Mouse (Mus musculus) forebrain, embryonic 15.5 days (tissue): ENCODE measurements around the gene Ism2. TPM values are rescaled to one million over a fixed set of nuclear protein-coding genes. Genes with fewer than 3 reads are reported as not detected.
A peak's percentile ranks its signal among the peaks of the same experiment; 100 is the strongest.

Experiments
- ATAC-seq: fragments of 200-750 bp; cut with Nextera tagmentation; replicated peaks from 2 replicates; pipeline ENCODE4 v1.8.0; 2017; ENCODE audit warnings: mild to moderate bottlenecking, moderate TSS enrichment, moderate library complexity
- H3K27ac ChIP-seq: fragments of 300-500 bp; sonication (generic); replicated peaks from 2 replicates; pipeline ENCODE4 v1.5.1; 2015; ENCODE audit warnings: mild to moderate bottlenecking, inconsistent platforms
- H3K27me3 ChIP-seq: fragments of 300-500 bp; sonication (generic); 2 replicates; pipeline ENCODE4 v1.6.1; 2015; ENCODE audit warnings: inconsistent platforms
- H3K36me3 ChIP-seq: fragments of 300-500 bp; sonication (generic); 2 replicates; pipeline ENCODE4 v1.6.1; 2015; ENCODE audit warnings: mild to moderate bottlenecking, inconsistent platforms
- H3K4me1 ChIP-seq: fragments of 300-500 bp; sonication (generic); 2 replicates; pipeline ENCODE4 v1.6.1; 2015; ENCODE audit warnings: inconsistent platforms
- H3K4me2 ChIP-seq: fragments of 300-500 bp; sonication (generic); replicated peaks from 2 replicates; pipeline ENCODE4 v1.6.1; 2015; ENCODE audit warnings: mild to moderate bottlenecking, inconsistent platforms
- H3K4me3 ChIP-seq: fragments of 300-500 bp; sonication (generic); 2 replicates; pipeline ENCODE4 v1.5.1; 2015; ENCODE audit warnings: mild to moderate bottlenecking, inconsistent platforms
- H3K9ac ChIP-seq: fragments of 300-500 bp; sonication (generic); replicated peaks from 2 replicates; pipeline ENCODE4 v1.6.1; 2015; ENCODE audit warnings: mild to moderate bottlenecking, inconsistent platforms
- H3K9me3 ChIP-seq: fragments of 300-500 bp; sonication (generic); 2 replicates; pipeline ENCODE4 v1.6.1; 2016; ENCODE audit warnings: inconsistent platforms
- WGBS: fragments of 180-500 bp; shearing (Covaris S2); methylation state at CpG from one replicate; pipeline ENCODE4 v1.1.7; 2015; ENCODE audit warnings: mixed read lengths; 5-methylcytosine and 5-hydroxymethylcytosine counted together
- polyA plus RNA-seq: library from polyadenylated mRNA; unstranded; fragments of >200 nt; fragmentation: Nextera tagmentation; extraction: Ambion mirVana; gene quantifications from 2 replicates; pipeline ENCODE4 v1.2.1, GENCODE M21; 2015

Ism2 gene
- polyA plus RNA-seq: 0.49 and 1.4 TPM in 2 replicates

GRCm38 (mm10) chr12:87299657-87300440, at the start of gene Ism2:
Gene Ism2 (minus strand): TSS chr12:87299705.
- Histone ChIP-seq H3K4me2 (peak within 1 kb of the TSS; percentile 96), H3K36me3 (no peaks in the 10 kb centered on the region), H3K27ac (no peak within 1 kb of the TSS), H3K9ac (peak within 1 kb of the TSS; percentile 62), H3K9me3 (no peaks in the 10 kb centered on the region), H3K27me3 (peaks cover 23% of the 10 kb centered on the region), H3K4me1 (peaks cover 15% of the 10 kb centered on the region), H3K4me3 (peak within 1 kb of the TSS; percentile 74)
- ATAC-seq: peak; percentile 72
- WGBS: under 1% methylated on average over 85 of the region's 86 CpGs

DNA sequence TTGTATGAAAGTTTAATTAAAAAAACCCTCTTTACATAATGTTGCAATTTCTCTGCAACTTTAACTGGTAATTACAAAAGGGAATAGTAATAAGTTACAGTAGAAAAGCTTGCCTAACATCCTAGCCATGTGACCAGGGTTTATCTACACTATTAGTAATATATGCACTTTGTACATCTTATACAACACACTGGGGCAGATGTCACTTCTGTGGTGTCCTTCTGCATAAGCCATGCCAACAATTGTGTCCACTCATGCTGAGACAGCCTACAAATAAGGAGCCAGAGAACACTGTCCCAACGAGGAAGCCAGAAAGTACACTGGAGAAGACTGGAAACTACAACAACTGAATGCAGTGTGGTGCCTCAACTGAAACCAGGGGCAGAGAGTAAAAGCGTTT, 48.5 kb upstream of the Ism2 start:
- Histone ChIP-seq H3K27me3 (no peaks in the 10 kb centered on the region), H3K9me3 (no peaks in the 10 kb centered on the region), H3K4me3 (no peak overlapping the region), H3K27ac (no peak overlapping the region), H3K4me2 (no peak overlapping the region), H3K9ac (no peak overlapping the region), H3K36me3 (peaks cover 9% of the 10 kb centered on the region; the same call in 1 of the 2 replicates), H3K4me1 (no peaks in the 10 kb centered on the region)
- WGBS: 85% methylated on average over 2 of the region's 2 CpGs
- no peak for ATAC-seq

- no peaks in the 10 kb centered on the region for H3K4me1 ChIP-seq
- 91% methylated on average over 2 of the region's 2 CpGs for WGBS
- no peak overlapping the region for H3K27ac ChIP-seq
- H3K9ac ChIP-seq: no peak overlapping the region
- no peaks in the 10 kb centered on the region for H3K9me3 ChIP-seq
- peaks cover 9% of the 10 kb centered on the region; the same call in 1 of the 2 replicates for H3K36me3 ChIP-seq
- H3K4me3 ChIP-seq: no peak overlapping the region
- ATAC-seq: no peak
- H3K4me2 ChIP-seq: no peak overlapping the region
- H3K27me3 ChIP-seq: no peaks in the 10 kb centered on the region
Observed at GRCm38 (mm10) chr12:87347511-87347910, 48.0 kb upstream of the Ism2 start.

DNA sequence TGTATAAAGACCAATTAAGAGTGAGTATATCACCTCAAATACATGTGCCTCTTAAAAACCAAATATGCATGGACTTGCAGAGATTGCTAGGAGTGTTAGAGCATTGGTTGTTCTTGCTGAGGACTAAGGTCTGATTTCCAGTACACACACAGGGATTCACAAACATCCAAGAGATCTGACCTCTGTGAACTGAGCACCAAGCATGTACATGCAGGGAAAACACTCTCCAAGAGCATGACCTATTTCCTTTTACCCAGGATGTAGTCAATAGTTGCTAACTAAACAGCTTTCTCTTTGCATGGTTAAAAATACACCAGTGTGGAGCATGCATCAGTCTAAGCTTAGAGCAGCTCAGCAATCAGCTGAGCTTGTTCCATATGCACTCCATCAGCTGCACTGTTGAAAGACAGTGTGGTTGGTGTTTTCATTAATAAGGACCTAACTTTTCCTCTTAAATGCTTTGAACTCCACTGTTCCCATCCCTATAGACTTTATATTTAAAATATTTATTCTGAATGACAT, 43.6 kb upstream of the Ism2 start:
- Histone ChIP-seq H3K9me3 (no peaks in the 10 kb centered on the region), H3K27ac (no peak overlapping the region), H3K36me3 (peaks cover 11% of the 10 kb centered on the region; the same call in 1 of the 2 replicates), H3K9ac (no peak overlapping the region), H3K4me1 (no peaks in the 10 kb centered on the region), H3K4me2 (no peak overlapping the region), H3K27me3 (no peaks in the 10 kb centered on the region), H3K4me3 (no peak overlapping the region)
- no peak for ATAC-seq

DNA sequence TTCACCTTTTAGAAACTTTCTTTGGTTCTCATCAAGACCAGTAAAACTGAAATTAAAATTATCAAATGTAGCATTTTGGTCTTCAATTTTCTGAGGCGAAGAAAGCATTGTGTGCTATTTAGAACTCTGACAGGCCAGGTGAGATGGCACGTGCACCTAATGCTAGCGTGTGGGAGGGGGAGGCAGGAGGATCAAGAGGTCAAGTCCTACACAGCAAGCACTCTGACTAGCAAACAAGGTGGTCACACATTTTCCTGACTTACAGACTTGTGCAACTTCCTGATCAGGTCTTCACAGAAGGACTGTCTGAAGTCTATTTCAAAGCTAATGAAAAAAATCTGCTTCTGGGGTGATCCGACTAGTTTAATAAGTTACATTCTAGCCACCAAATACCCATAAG, 38.6 kb upstream of the Ism2 start:
- Histone ChIP-seq H3K27me3 (no peaks in the 10 kb centered on the region), H3K4me3 (no peak overlapping the region), H3K4me2 (no peak overlapping the region), H3K9ac (no peak overlapping the region), H3K27ac (no peak overlapping the region), H3K4me1 (no peaks in the 10 kb centered on the region), H3K36me3 (peaks cover 5% of the 10 kb centered on the region; the same call in 1 of the 2 replicates), H3K9me3 (no peaks in the 10 kb centered on the region)
- 89% methylated on average over 4 of the region's 4 CpGs for WGBS
- ATAC-seq: no peak

GRCm38 (mm10) chr12:87334886-87335285, 35.4 kb upstream of the Ism2 start:
- 28% methylated on average over 2 of the region's 2 CpGs for WGBS
- Histone ChIP-seq H3K9me3 (no peaks in the 10 kb centered on the region), H3K27ac (no peak overlapping the region), H3K9ac (no peak overlapping the region), H3K4me3 (no peak overlapping the region), H3K4me2 (no peak overlapping the region), H3K4me1 (peaks cover 11% of the 10 kb centered on the region), H3K36me3 (no peaks in the 10 kb centered on the region), H3K27me3 (no peaks in the 10 kb centered on the region)
- no peak for ATAC-seq

GRCm38 (mm10) chr12:87333794-87334193, 34.3 kb upstream of the Ism2 start:
- Histone ChIP-seq H3K4me2 (no peak overlapping the region), H3K9ac (no peak overlapping the region), H3K4me1 (peaks cover 11% of the 10 kb centered on the region), H3K36me3 (no peaks in the 10 kb centered on the region), H3K4me3 (no peak overlapping the region), H3K9me3 (no peaks in the 10 kb centered on the region), H3K27me3 (no peaks in the 10 kb centered on the region), H3K27ac (no peak overlapping the region)
- no peak for ATAC-seq

DNA sequence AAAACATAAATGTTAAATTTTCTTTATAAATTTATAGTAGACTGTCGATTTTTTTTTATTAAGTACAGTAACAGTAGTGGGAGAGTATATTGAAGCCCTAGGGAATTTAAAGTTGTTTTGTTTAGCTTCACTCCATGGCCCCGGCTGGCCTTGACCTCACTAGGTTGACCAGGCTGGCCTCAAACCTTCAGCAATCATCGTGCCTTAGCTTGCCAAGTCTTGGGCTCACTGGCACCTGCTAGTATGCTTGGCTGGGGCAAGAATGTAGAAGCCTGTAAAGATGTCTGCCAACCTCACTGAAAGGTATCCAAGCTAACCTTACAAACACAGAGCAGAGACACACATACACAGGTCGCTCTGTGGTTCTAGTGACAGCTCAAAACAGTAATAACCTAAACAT, 33.0 kb upstream of the Ism2 start:
- no peak overlapping the region for H3K4me2 ChIP-seq
- H3K4me1 ChIP-seq: peaks cover 18% of the 10 kb centered on the region
- no peaks in the 10 kb centered on the region for H3K9me3 ChIP-seq
- no peak for ATAC-seq
- H3K27ac ChIP-seq: no peak overlapping the region
- H3K9ac ChIP-seq: no peak overlapping the region
- H3K27me3 ChIP-seq: no peaks in the 10 kb centered on the region
- H3K4me3 ChIP-seq: no peak overlapping the region
- H3K36me3 ChIP-seq: no peaks in the 10 kb centered on the region
- WGBS: 80% methylated on average over 4 of the region's 4 CpGs

DNA sequence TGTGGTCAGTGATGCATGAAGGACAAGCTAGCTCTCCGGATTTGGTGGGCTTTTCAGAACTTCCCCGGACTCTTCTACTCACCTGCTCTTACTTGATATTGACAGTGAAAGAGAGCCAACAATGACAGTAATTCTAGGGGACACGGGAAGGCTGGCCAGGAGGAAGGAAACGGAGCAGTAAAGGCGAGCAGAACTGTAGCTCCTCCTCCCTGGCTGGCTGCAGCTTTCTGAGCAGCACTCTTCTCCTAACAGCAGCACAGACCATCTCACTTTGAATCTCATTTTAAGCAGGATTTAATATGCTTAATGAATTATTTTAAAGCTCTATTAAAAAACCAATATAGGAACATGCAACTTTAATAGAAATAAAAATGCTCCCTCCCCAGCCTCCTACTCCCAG, 32.4 kb upstream of the Ism2 start:
- no peaks in the 10 kb centered on the region for H3K27me3 ChIP-seq
- no peak overlapping the region for H3K4me3 ChIP-seq
- WGBS: 25% methylated on average over 5 of the region's 5 CpGs
- no peak overlapping the region for H3K9ac ChIP-seq
- no peaks in the 10 kb centered on the region for H3K36me3 ChIP-seq
- no peak overlapping the region for H3K27ac ChIP-seq
- H3K4me1 ChIP-seq: peaks cover 20% of the 10 kb centered on the region
- H3K4me2 ChIP-seq: no peak overlapping the region
- ATAC-seq: no peak
- no peaks in the 10 kb centered on the region for H3K9me3 ChIP-seq

DNA sequence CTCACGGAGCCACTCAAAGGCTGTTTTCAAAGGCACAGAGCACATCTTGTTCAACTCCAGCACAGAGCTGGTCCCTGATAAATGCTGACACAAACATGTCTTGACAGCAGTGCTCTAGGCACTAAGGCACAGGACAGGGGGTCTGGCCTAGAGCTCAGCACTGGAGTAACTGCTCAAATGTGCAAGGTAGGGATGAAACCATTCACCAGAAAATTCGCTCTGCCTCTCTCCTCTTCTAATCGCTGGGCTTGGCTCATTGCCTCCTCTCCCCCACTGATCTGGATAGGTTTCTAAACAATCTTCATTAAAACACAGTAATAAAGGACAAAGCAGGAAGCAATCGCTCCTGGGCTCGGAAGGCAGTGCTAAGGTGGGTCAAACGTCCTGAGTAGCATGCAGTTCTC, 31.6 kb upstream of the Ism2 start:
- Histone ChIP-seq H3K4me2 (no peak overlapping the region), H3K9me3 (no peaks in the 10 kb centered on the region), H3K27ac (no peak overlapping the region), H3K4me3 (no peak overlapping the region), H3K4me1 (peaks cover 20% of the 10 kb centered on the region), H3K36me3 (no peaks in the 10 kb centered on the region), H3K9ac (no peak overlapping the region), H3K27me3 (no peaks in the 10 kb centered on the region)
- no peak for ATAC-seq
- WGBS: 24% methylated on average over 6 of the region's 6 CpGs

DNA sequence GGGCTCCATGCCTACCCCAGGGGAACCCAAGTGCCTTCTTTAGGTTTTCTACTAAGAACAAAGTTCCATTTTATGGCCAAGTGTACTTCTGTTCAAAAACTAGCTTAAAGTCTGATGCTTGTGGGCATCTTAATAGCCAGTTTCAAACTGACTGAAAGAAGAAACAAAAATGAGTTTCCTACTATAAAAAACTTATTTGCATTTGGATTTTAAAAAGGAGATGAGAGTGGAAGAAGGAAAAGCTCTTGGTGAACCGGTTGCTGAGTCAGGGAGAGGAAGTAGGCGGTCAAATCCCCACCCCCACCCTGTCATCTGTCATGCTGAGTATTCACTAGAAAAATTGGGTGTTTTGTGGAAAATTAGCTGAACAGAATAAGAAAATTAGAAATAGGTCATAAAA, 30.7 kb upstream of the Ism2 start:
- Histone ChIP-seq H3K9ac (no peak overlapping the region), H3K27ac (no peak overlapping the region), H3K4me2 (no peak overlapping the region), H3K4me1 (peaks cover 20% of the 10 kb centered on the region), H3K9me3 (no peaks in the 10 kb centered on the region), H3K27me3 (no peaks in the 10 kb centered on the region), H3K36me3 (no peaks in the 10 kb centered on the region), H3K4me3 (no peak overlapping the region)
- WGBS: 63% methylated on average over 2 of the region's 2 CpGs
- no peak for ATAC-seq

DNA sequence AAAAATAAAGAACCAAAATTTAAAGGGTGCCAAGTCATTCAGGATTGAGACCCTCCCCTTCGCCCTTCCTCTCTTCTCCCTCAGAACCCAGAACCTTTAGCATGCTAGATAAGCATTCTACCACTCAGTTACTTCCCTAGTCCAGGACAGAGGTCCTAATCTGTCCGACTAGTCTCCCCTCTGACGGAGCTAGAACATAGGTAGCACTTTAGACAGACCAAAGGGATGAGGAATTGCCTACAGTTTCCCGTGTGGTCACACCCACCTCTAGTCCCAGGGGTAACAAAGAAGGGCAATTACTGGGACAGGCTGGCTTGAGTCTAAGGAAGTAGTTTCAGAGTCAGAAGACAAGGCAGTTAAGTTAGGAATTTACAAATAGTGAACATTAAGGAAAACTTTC, 28.5 kb upstream of the Ism2 start:
- no peak overlapping the region for H3K9ac ChIP-seq
- H3K4me3 ChIP-seq: no peak overlapping the region
- ATAC-seq: peak; percentile 48
- H3K9me3 ChIP-seq: no peaks in the 10 kb centered on the region
- no peaks in the 10 kb centered on the region for H3K36me3 ChIP-seq
- H3K4me2 ChIP-seq: no peak overlapping the region
- H3K4me1 ChIP-seq: peaks cover 20% of the 10 kb centered on the region
- no peaks in the 10 kb centered on the region for H3K27me3 ChIP-seq
- H3K27ac ChIP-seq: no peak overlapping the region
- WGBS: 8% methylated on average over 4 of the region's 4 CpGs

DNA sequence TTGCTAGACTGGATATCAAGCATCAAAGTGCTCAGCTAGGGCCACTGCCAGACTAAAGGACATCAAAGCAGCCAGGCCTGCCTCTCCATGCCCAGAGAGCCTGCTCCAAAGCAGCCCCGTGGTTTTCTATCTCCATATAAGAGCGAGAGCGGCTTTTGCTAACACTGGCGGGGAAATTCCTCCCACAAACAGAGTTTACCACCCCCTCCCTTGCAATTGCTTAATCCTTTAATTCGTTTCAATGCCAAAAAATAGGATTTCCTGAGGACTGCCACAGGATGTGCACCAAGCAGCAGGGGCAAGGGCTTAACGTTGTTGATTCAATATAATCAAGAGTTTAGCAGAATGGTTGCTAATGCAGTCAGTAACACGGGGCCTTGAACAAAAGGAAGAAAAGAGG, 28.1 kb upstream of the Ism2 start:
- H3K9ac ChIP-seq: no peak overlapping the region
- no peaks in the 10 kb centered on the region for H3K27me3 ChIP-seq
- H3K4me3 ChIP-seq: no peak overlapping the region
- ATAC-seq: peak; percentile 76
- no peaks in the 10 kb centered on the region for H3K9me3 ChIP-seq
- H3K4me1 ChIP-seq: peaks cover 20% of the 10 kb centered on the region
- no peak overlapping the region for H3K4me2 ChIP-seq
- WGBS: 1% methylated on average over 7 of the region's 7 CpGs
- no peaks in the 10 kb centered on the region for H3K36me3 ChIP-seq
- no peak overlapping the region for H3K27ac ChIP-seq
